Mouse (Mus musculus) intestine, embryonic 16.5 days (tissue): ENCODE data around the gene Rbm33. TPM values are rescaled to one million over a fixed set of nuclear protein-coding genes. Genes with fewer than 3 reads are reported as not detected.

Source experiments
- ATAC-seq: fragments of 200-750 bp; cut with Nextera tagmentation; 2 replicates; pipeline ENCODE4 v1.8.0; 2017; ENCODE audit warnings: moderate TSS enrichment, moderate library complexity
- H3K27ac ChIP-seq: fragments of 300-500 bp; sonication (generic); 2 replicates; pipeline ENCODE4 v1.5.1; 2014; ENCODE audit warnings: mild to moderate bottlenecking, low read length
- H3K27me3 ChIP-seq: fragments of 300-500 bp; sonication (generic); replicated peaks from 2 replicates; pipeline ENCODE4 v1.6.1; 2014; ENCODE audit warnings: low read length, control low read depth, mixed read lengths; ENCODE audit not compliant: control insufficient read depth, insufficient read depth
- H3K36me3 ChIP-seq: fragments of 300-500 bp; sonication (generic); 2 replicates; pipeline ENCODE4 v1.6.1; 2014; ENCODE audit warnings: low read length, control low read depth; ENCODE audit not compliant: control insufficient read depth, insufficient read depth
- H3K4me1 ChIP-seq: fragments of 300-500 bp; sonication (generic); 2 replicates; pipeline ENCODE4 v1.6.1; 2014; ENCODE audit warnings: low read length, control low read depth, mixed read lengths; ENCODE audit not compliant: control insufficient read depth, insufficient read depth
- H3K4me2 ChIP-seq: fragments of 300-500 bp; sonication (generic); 2 replicates; pipeline ENCODE4 v1.6.1; 2014; ENCODE audit warnings: low read depth, low read length, control low read depth
- H3K4me3 ChIP-seq: fragments of 300-500 bp; sonication (generic); 2 replicates; pipeline ENCODE4 v1.5.1; 2014; ENCODE audit warnings: mild to moderate bottlenecking, low read length
- H3K9ac ChIP-seq: fragments of 300-500 bp; sonication (generic); 2 replicates; pipeline ENCODE4 v1.6.1; 2014; ENCODE audit warnings: low read depth, low read length
- H3K9me3 ChIP-seq: fragments of 300-500 bp; sonication (generic); 2 replicates; pipeline ENCODE4 v1.6.1; 2016; ENCODE audit warnings: low read length, control low read depth; ENCODE audit not compliant: control insufficient read depth
- WGBS: fragments of 180-500 bp; shearing (Covaris S2); extraction: QIAGEN DNeasy Blood & Tissue Kit; methylation state at CpG from one replicate; pipeline ENCODE4 v1.1.7; 2014; 5-methylcytosine and 5-hydroxymethylcytosine counted together
- polyA plus RNA-seq: library from polyadenylated mRNA; unstranded; fragments of >200 nt; fragmentation: Nextera tagmentation; extraction: Ambion mirVana; gene quantifications from 2 replicates; pipeline ENCODE4 v1.2.1, GENCODE M21; 2015

The Rbm33 gene
- polyA plus RNA-seq, 1 experiment from 2014 or later, result 6.5 TPM

GRCm38 (mm10) chr5:28293990-28294389 is 22.9 kb upstream of the Rbm33 start:
- no peaks in the 10 kb centered on the region for H3K36me3 ChIP-seq
- H3K4me2 ChIP-seq, result no peak overlapping the region
- H3K9ac ChIP-seq, result no peak overlapping the region
- H3K4me1 ChIP-seq, result 0 out of 2 replicates have a peak, but pooled peaks cover 4% of the 10 kb centered on the region
- no peaks in the 10 kb centered on the region for H3K27me3 ChIP-seq
- H3K4me3 ChIP-seq, result no peak overlapping the region
- no peak for ATAC-seq
- 10% methylated on average over 6 of the region's 6 CpGs for WGBS
- no peaks in the 10 kb centered on the region for H3K9me3 ChIP-seq
- H3K27ac ChIP-seq, result no peak overlapping the region

GRCm38 (mm10) chr5:28298161-28298560 is 18.8 kb upstream of the Rbm33 start:
- Histone ChIP-seq H3K4me2 (no peak overlapping the region), H3K27me3 (no peaks in the 10 kb centered on the region), H3K9ac (no peak overlapping the region), H3K4me3 (no peak overlapping the region), H3K4me1 (no peaks in the 10 kb centered on the region), H3K9me3 (no peaks in the 10 kb centered on the region), H3K27ac (no peak overlapping the region), H3K36me3 (no peaks in the 10 kb centered on the region)
- ATAC-seq, result no peak
- 80% methylated on average over 5 of the region's 5 CpGs for WGBS

- Histone ChIP-seq H3K4me1 (no peaks in the 10 kb centered on the region), H3K4me2 (no peak overlapping the region), H3K9me3 (no peaks in the 10 kb centered on the region), H3K4me3 (no peak overlapping the region), H3K27me3 (no peaks in the 10 kb centered on the region), H3K27ac (no peak overlapping the region), H3K9ac (no peak overlapping the region), H3K36me3 (no peaks in the 10 kb centered on the region)
- WGBS, result 57% methylated on average over 3 of the region's 3 CpGs
- no peak for ATAC-seq
Observed at GRCm38 (mm10) chr5:28298693-28299092, 18.2 kb upstream of the Rbm33 start.

- no peaks in the 10 kb centered on the region for H3K9me3 ChIP-seq
- no peaks in the 10 kb centered on the region for H3K27me3 ChIP-seq
- no peaks in the 10 kb centered on the region for H3K4me1 ChIP-seq
- WGBS, result 79% methylated on average over 6 of the region's 6 CpGs
- no peak overlapping the region for H3K9ac ChIP-seq
- H3K4me2 ChIP-seq, result no peak overlapping the region
- no peak overlapping the region for H3K4me3 ChIP-seq
- no peaks in the 10 kb centered on the region for H3K36me3 ChIP-seq
- no peak for ATAC-seq
- H3K27ac ChIP-seq, result no peak overlapping the region
Observed at GRCm38 (mm10) chr5:28299346-28299745, 17.6 kb upstream of the Rbm33 start.

- no peak overlapping the region for H3K4me3 ChIP-seq
- no peak overlapping the region for H3K9ac ChIP-seq
- no peaks in the 10 kb centered on the region for H3K4me1 ChIP-seq
- no peak overlapping the region for H3K27ac ChIP-seq
- H3K4me2 ChIP-seq, result no peak overlapping the region
- H3K36me3 ChIP-seq, result no peaks in the 10 kb centered on the region
- no peaks in the 10 kb centered on the region for H3K27me3 ChIP-seq
- WGBS, result 86% methylated on average over 1 of the region's 1 CpGs
- H3K9me3 ChIP-seq, result no peaks in the 10 kb centered on the region
- ATAC-seq, result no peak
Observed at GRCm38 (mm10) chr5:28302671-28303070, 14.2 kb upstream of the Rbm33 start.

GRCm38 (mm10) chr5:28304551-28304950 is 12.4 kb upstream of the Rbm33 start:
- H3K27ac ChIP-seq, result no peak overlapping the region
- 0 out of 2 replicates have a peak, but pooled peaks have one; percentile 42 for ATAC-seq
- H3K4me1 ChIP-seq, result no peaks in the 10 kb centered on the region
- H3K4me3 ChIP-seq, result no peak overlapping the region
- H3K9ac ChIP-seq, result no peak overlapping the region
- no peaks in the 10 kb centered on the region for H3K9me3 ChIP-seq
- no peaks in the 10 kb centered on the region for H3K36me3 ChIP-seq
- H3K27me3 ChIP-seq, result no peaks in the 10 kb centered on the region
- H3K4me2 ChIP-seq, result no peak overlapping the region

- Histone ChIP-seq H3K27ac (no peak overlapping the region), H3K27me3 (no peaks in the 10 kb centered on the region)
- WGBS, result 71% methylated on average over 8 of the region's 8 CpGs
Observed at GRCm38 (mm10) chr5:28315526-28315925, 1.4 kb upstream of the Rbm33 start.

GRCm38 (mm10) chr5:28316151-28316721 is 685 bp upstream of the Rbm33 start:
- Histone ChIP-seq H3K27me3 (no peaks in the 10 kb centered on the region), H3K4me2 (peak overlapping the region; percentile 83), H3K9me3 (no peaks in the 10 kb centered on the region), H3K4me1 (peaks cover 7% of the 10 kb centered on the region; the same call in 1 of the 2 replicates), H3K27ac (peak overlapping the region; percentile 100), H3K36me3 (no peaks in the 10 kb centered on the region), H3K9ac (peak overlapping the region; percentile 100), H3K4me3 (peak overlapping the region; percentile 92)
- under 1% methylated on average over 14 of the region's 14 CpGs for WGBS
- ATAC-seq, result no peak

More at GRCm38 (mm10) chr5:28315526-28315925, 1.4 kb upstream of the Rbm33 start:
- peaks cover 7% of the 10 kb centered on the region; the same call in 1 of the 2 replicates for H3K4me1 ChIP-seq
- H3K9ac ChIP-seq, result no peak overlapping the region
- H3K9me3 ChIP-seq, result no peaks in the 10 kb centered on the region
- H3K4me3 ChIP-seq, result no peak overlapping the region
- no peaks in the 10 kb centered on the region for H3K36me3 ChIP-seq
- ATAC-seq, result no peak
- no peak overlapping the region for H3K4me2 ChIP-seq

GRCm38 (mm10) chr5:28317253-28317916 is 464 bp downstream of the Rbm33 start:
- WGBS, result under 1% methylated on average over 60 of the region's 62 CpGs
- ATAC-seq, result peak; percentile 73
- H3K9ac ChIP-seq, result peak overlapping the region; percentile 100

More at GRCm38 (mm10) chr5:28317253-28317916, 464 bp downstream of the Rbm33 start:
- Histone ChIP-seq H3K36me3 (no peaks in the 10 kb centered on the region), H3K4me3 (peak overlapping the region; percentile 92), H3K27me3 (no peaks in the 10 kb centered on the region), H3K4me2 (peak overlapping the region; percentile 83), H3K27ac (peak overlapping the region; percentile 100), H3K4me1 (peaks cover 9% of the 10 kb centered on the region), H3K9me3 (no peaks in the 10 kb centered on the region)
